Mouse (Mus musculus) myocyte (in vitro differentiated cells): ENCODE results near the gene Nanos2.

ENCODE experiments used
- CEBPB ChIP-seq: IDR thresholded peaks from 2 replicates; pipeline ENCODE4 v1.6.1; 2011; ENCODE audit warnings: mild to moderate bottlenecking, moderate library complexity; ENCODE audit not compliant: poor library complexity, insufficient read depth, severe bottlenecking
- E2F4 ChIP-seq: IDR thresholded peaks from one replicate; pipeline ENCODE4 v1.6.1; 2011; ENCODE audit warnings: mild to moderate bottlenecking, control low read depth, moderate library complexity; ENCODE audit not compliant: insufficient read depth
- MAX ChIP-seq: IDR thresholded peaks from one replicate; pipeline ENCODE4 v1.6.1; 2011; ENCODE audit warnings: low read depth, mild to moderate bottlenecking, control low read depth
- POLR2A ChIP-seq: IDR thresholded peaks from one replicate; pipeline ENCODE4 v1.6.1; 2011; ENCODE audit warnings: low read depth, mild to moderate bottlenecking, control low read depth, moderate library complexity; ENCODE audit not compliant: insufficient read length
- USF1 ChIP-seq: IDR thresholded peaks from one replicate; pipeline ENCODE4 v1.6.1; 2011; ENCODE audit warnings: low read depth, mild to moderate bottlenecking, control low read depth, moderate library complexity

DNA sequence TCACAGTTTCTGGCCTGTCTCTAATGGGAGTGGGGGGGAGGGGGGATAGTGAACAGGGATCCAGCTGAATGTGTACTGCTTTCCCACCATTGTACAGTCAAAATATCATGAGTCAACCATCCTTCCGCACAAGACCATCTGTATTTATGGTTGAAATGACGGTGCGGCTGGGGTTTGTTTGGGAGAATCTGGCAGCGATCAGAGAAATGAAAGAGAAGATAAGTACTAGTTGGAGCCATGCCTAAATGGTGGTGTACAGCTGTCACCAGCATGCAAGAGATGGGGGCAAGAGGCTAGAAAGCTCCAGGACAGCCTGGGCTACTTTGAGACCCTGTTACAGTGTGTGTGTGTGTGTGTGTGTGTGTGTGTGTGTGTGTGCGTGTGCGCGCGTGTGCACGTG, 8.8 kb upstream of the Nanos2 start:
- TF ChIP-seq MAX (no peak), POLR2A (no peak), CEBPB (no peak), USF1 (no peak), E2F4 (no peak)
